Comparison of ENCODE assay signal across 9 mouse cellular contexts in genomic region chr11:96124052-96124914, GRCm38 (mm10). TPM values are rescaled to one million over a fixed set of nuclear protein-coding genes. Genes with fewer than 3 reads are reported as not detected.
DNase-seq lines count a peak whose midpoint lies in the region; ATAC-seq and TF ChIP-seq lines count a peak whose summit lies in the region.
"Had no signal": no experiment of that assay in that cellular context is flagged by ENCODE, and none has a peak within 500 bp of the region (broad histone marks: within the 10 kb centered on the region; RNA-seq: fewer than 3 reads in every experiment).

No protein-coding gene starts in this region.

- H3K27ac ChIP-seq in forebrain, embryonic 14.5 days (ENCODE audit: low read depth, low read length): no peak overlapping the region
- H3K27ac ChIP-seq in kidney, adult 2 months (ENCODE audit: insufficient read depth, low read depth, low read length): no peak overlapping the region
- H3K27ac ChIP-seq in lung, embryonic 16.5 days (ENCODE audit: low read length): no peak overlapping the region

- TF ChIP-seq POLR2A in kidney, adult 2 months (IDR thresholded peaks at IDR 0.05; ENCODE audit: low read depth, low read length): no peak

- peak overlapping the region; percentile 52; the same call in 1 of the 2 replicates for H3K9ac ChIP-seq in forebrain, embryonic 14.5 days (ENCODE audit: low read length)
- H3K9ac ChIP-seq in lung, embryonic 16.5 days (ENCODE audit: low read length): peak overlapping the region; percentile 46

- DNase-seq in cerebellum, postnatal 10 days: peak; percentile 27 to 41
- no peak for DNase-seq in cerebellum, adult 11 months
- DNase-seq in R1 (ENCODE audit: low read depth, low spot score): peak; percentile 78
- peak; percentile 38 for DNase-seq in forebrain, embryonic 14.5 days (ENCODE audit: low spot score)
- peak; percentile 31 for DNase-seq in kidney, adult 2 months
- peak; percentile 13 for DNase-seq in right cerebral cortex, postnatal 14 days
- DNase-seq in adipocyte (ENCODE audit: low spot score): no peak

- no peak for TF ChIP-seq CTCF in kidney, adult 2 months (conservative IDR thresholded peaks at IDR 0.05; ENCODE audit: insufficient read depth, insufficient read length, low read depth, low read length)

- H3K36me3 ChIP-seq in forebrain, embryonic 14.5 days (ENCODE audit: control insufficient read depth, insufficient read depth, low read length): no peaks in the 10 kb centered on the region
- no peaks in the 10 kb centered on the region for H3K36me3 ChIP-seq in kidney, adult 2 months (ENCODE audit: control insufficient read depth, insufficient read depth, low read length)
- no peaks in the 10 kb centered on the region for H3K36me3 ChIP-seq in lung, embryonic 16.5 days (ENCODE audit: control insufficient read depth, insufficient read depth, low read length)

- no peaks in the 10 kb centered on the region for H3K9me3 ChIP-seq in forebrain, embryonic 14.5 days (replicated peaks; ENCODE audit: control insufficient read depth, low read length)
- no peaks in the 10 kb centered on the region for H3K9me3 ChIP-seq in lung, embryonic 16.5 days (ENCODE audit: control insufficient read depth, low read length)

- H3K4me2 ChIP-seq in forebrain, embryonic 14.5 days (ENCODE audit: low read length): peak overlapping the region; percentile 59
- peak overlapping the region; percentile 77 for H3K4me2 ChIP-seq in lung, embryonic 16.5 days (ENCODE audit: low read depth, low read length)

- peaks cover 6% of the 10 kb centered on the region; the same call in 1 of the 2 replicates for H3K4me1 ChIP-seq in forebrain, embryonic 14.5 days (ENCODE audit: control insufficient read depth, insufficient read depth, low read length)
- H3K4me1 ChIP-seq in kidney, adult 2 months (ENCODE audit: control insufficient read depth, insufficient read depth, low read length): peaks cover 3% of the 10 kb centered on the region; the same call in 1 of the 2 replicates
- H3K4me1 ChIP-seq in lung, embryonic 16.5 days (replicated peaks; ENCODE audit: control insufficient read depth, insufficient read depth, low read length): peaks cover 7% of the 10 kb centered on the region; the same call in 1 of the 2 replicates

- H3K27me3 ChIP-seq in forebrain, embryonic 14.5 days (replicated peaks; ENCODE audit: control insufficient read depth, insufficient read depth, low read length): peaks cover 35% of the 10 kb centered on the region
- H3K27me3 ChIP-seq in kidney, adult 2 months (replicated peaks; ENCODE audit: control insufficient read depth, insufficient read depth, low read length): peaks cover 5% of the 10 kb centered on the region
- H3K27me3 ChIP-seq in lung, embryonic 16.5 days (ENCODE audit: control insufficient read depth, insufficient read depth, low read depth, low read length): peaks cover 35% of the 10 kb centered on the region

- WGBS in forebrain, embryonic 14.5 days: 2% methylated on average over 45 of the region's 45 CpGs
- 5% methylated on average over 45 of the region's 45 CpGs for WGBS in kidney, adult 2 months
- 2% methylated on average over 43 of the region's 45 CpGs for WGBS in lung, embryonic 16.5 days

- ATAC-seq in forebrain, embryonic 14.5 days: peak; percentile 57
- peak; percentile 76 for ATAC-seq in lung, embryonic 16.5 days (ENCODE audit: low read depth)

- peak overlapping the region; percentile 30 for H3K4me3 ChIP-seq in forebrain, embryonic 14.5 days (ENCODE audit: low read depth, low read length)
- peak overlapping the region; percentile 17; the same call in 1 of the 2 replicates for H3K4me3 ChIP-seq in kidney, adult 2 months (ENCODE audit: insufficient read depth, low read depth, low read length)
- H3K4me3 ChIP-seq in lung, embryonic 16.5 days (ENCODE audit: low read length): peak overlapping the region; percentile 48

RNA-seq across cellular contexts. Expression of gene Ttll6, which starts 9.3 kb away (rescaled TPM):
- 0.06 and 0.15 TPM in 2 replicates for polyA plus RNA-seq in forebrain, embryonic 14.5 days (2014; fragmentation: Nextera tagmentation; extraction: Ambion mirVana)
- polyA plus RNA-seq in kidney, adult 2 months (2012; rRNA removed): 0.05 TPM in 2 replicates
- polyA plus RNA-seq in lung, embryonic 16.5 days (2015; fragmentation: Nextera tagmentation; extraction: Ambion mirVana): 2.2 and 2.8 TPM in 2 replicates

RNA-seq across cellular contexts. Expression of gene Calcoco2, which starts 12.5 kb away (rescaled TPM):
- polyA plus RNA-seq in forebrain, embryonic 14.5 days (2014; fragmentation: Nextera tagmentation; extraction: Ambion mirVana): 0.14 TPM in 1 of 2 replicates, not detected in the other
- polyA plus RNA-seq in kidney, adult 2 months (2012; rRNA removed): not detected in 2 replicates
- 0.41 and 1.3 TPM in 2 replicates for polyA plus RNA-seq in lung, embryonic 16.5 days (2015; fragmentation: Nextera tagmentation; extraction: Ambion mirVana)
- polyA plus RNA-seq: gonadal fat pad, adult 2 months had no signal

RNA-seq across cellular contexts. Expression of gene Atp5g1, which starts 48.8 kb away (rescaled TPM):
- polyA plus RNA-seq in forebrain, embryonic 14.5 days (2014; fragmentation: Nextera tagmentation; extraction: Ambion mirVana): 606 and 726 TPM in 2 replicates
- 1,915 and 2,050 TPM in 2 replicates for polyA plus RNA-seq in kidney, adult 2 months (2012; rRNA removed)
- 464 and 478 TPM in 2 replicates for polyA plus RNA-seq in lung, embryonic 16.5 days (2015; fragmentation: Nextera tagmentation; extraction: Ambion mirVana)

RNA-seq across cellular contexts. Expression of gene Ube2z, which starts 59.1 kb away (rescaled TPM):
- polyA plus RNA-seq in forebrain, embryonic 14.5 days (2014; fragmentation: Nextera tagmentation; extraction: Ambion mirVana): 24.9 and 26.9 TPM in 2 replicates
- polyA plus RNA-seq in kidney, adult 2 months (2012; rRNA removed): 36.0 and 38.8 TPM in 2 replicates
- 36.7 and 38.4 TPM in 2 replicates for polyA plus RNA-seq in lung, embryonic 16.5 days (2015; fragmentation: Nextera tagmentation; extraction: Ambion mirVana)

Comparison
In these comparisons a context has a peak if more than half of its experiments do, and no peak if none do; other contexts are left out.
1. DNase-seq: peak in cerebellum, postnatal 10 days (2 of 2), R1 (single experiment), forebrain, embryonic 14.5 days (single experiment), kidney, adult 2 months (single experiment) and right cerebral cortex, postnatal 14 days (single experiment); none in cerebellum, adult 11 months (single experiment) and adipocyte (single experiment).
2. Peak in every context shown above with its lines, with median percentiles within 50 percentile points of each other: H3K4me3 ChIP-seq.